Mouse (Mus musculus) spleen, postnatal 10 days (tissue): Measurements from ENCODE around the gene Ndufaf7.

Source experiments
- DNase-seq, 2 experiments: peaks; one replicate each; pipeline ENCODE4 v3.0.0; 2021 to 2022; ENCODE audit warnings: low spot score in 2 of 2

Gene Ndufaf7

DNA sequence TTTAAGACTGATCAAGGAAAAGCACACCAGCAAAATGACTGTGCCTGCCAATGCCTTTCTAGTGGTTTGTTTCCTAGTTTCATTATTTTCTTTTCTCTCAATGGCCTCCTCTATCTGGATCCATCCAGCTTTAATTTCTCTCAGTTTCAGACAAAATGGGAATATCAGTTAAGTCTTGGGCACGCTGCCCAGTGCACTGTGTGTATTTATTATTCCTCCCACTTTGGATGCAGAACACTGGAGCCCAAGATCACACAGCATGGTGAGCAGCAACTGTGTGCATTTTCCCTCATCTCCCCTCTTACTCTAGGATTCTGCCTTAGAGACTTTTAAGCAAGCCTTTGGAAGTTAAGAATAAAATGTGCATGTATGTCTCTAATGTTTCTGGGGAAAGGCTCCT is 27.5 kb downstream of the Ndufaf7 start:
- DNase-seq: no peak

DNA sequence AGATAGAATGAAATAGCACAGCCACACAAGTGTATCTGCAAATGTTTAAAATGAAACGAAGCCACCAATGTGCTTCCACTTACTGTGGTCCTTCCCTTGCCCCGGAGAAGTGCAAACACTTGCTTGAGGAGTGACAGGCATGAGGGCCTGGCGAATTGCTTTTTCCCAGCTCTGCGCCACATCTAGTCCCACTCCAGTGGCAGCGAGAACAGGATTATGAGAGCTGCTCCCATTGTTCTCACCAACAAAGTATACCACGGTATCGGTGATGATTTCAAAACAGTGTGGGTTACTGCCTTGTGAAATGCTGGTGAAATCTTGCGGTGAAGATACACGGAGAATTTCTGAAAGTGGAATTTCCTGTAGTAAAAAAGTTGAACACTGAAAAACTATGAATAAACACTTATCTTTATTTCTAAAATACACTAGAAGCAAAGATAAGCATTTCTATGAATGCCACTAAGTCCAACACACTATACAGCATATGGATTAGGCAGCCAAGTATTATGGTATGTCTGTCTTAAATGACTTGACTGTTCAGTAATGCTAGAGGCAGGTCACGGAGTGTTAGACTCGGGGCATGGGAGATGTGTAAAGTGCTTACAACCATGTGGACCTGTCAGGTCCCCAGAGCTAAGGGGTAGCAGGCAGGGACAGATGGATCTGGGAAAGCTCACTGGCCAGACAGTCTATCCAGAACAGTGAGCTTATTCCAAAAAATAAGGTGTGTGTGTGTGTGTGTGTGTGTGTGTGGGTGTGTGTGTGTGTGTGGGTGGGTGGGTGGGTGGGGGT is 29.4 kb downstream of the Ndufaf7 start:
- no peak for DNase-seq

DNA sequence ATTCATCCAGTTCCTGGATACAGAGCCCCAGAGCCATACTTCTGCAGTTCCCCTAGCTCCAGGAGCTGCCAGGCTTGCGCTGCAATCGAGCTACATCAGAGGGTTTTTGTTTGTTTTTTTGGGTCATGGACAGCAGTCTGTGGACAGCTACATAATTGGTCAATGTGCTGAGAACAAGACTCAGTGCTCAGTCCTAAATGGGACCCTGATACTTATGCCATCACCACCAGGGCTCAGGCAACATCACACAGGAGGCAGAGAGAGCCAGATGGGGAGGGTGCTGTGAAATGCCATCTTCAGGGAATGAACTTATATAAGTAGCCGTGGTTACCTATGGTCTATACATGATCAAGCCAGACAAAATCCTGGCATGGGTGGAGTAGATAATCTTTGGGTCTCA is 31.6 kb downstream of the Ndufaf7 start:
- DNase-seq: no peak

DNA sequence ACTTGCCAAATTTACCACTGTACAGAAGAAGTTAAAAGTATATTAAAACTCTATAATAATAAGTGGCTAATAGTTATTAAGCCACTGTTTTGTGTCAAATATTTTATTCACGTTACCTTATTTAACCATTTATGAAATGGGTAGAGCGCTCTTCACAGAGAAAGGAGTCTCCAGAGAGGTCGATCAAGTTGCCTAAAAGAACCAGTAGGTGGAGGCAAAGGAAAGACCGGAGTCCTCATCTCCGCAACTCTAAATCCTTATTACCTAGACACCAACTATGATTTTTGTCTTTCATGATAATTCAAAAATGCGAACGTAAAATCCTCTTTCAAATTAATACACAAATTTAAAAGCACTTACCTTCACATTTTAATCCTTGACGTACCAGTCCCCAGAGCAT is 46.2 kb downstream of the Ndufaf7 start:
- no peak for DNase-seq

GRCm38 (mm10) chr17:78983736-78984135 is 46.8 kb downstream of the Ndufaf7 start:
- no peak for DNase-seq

DNA sequence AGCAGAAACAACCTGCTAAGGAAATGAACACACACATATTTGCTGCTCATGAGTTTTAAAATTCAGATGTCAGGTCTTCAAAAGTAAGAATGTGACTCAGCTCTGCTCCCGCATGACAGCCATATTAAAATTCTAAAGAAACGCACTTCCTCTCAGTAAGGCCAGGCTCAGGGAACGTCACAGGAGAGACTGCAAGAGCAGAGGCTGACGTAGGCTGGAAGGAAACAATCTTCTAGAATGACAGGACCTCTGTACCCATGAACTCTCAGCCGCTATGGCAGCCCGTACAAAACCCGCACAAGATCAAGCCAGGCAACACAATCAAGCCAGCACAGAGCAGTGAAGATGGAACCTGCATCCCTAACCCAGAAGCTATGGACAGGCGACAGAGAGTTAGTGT is 52.1 kb downstream of the Ndufaf7 start:
- DNase-seq: no peak

DNA sequence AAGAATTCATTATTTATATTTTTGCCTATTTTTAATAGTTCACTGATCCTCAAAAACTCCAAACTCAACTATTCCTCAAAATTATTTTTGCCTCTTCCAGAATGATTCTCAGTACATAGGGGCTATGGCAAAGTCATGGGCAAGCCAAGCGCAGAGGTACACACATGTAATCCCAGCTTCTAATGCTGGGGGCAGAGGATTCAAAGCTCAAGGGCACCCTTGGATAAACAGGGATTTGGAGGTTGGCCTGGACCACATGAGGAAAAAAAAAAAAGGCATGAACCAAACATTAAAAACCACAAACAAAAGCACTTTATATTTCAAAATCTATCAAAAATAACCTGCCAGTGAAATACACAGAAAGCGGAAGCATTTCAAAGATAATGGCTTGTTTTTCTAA is 54.6 kb downstream of the Ndufaf7 start:
- DNase-seq: no peak

DNA sequence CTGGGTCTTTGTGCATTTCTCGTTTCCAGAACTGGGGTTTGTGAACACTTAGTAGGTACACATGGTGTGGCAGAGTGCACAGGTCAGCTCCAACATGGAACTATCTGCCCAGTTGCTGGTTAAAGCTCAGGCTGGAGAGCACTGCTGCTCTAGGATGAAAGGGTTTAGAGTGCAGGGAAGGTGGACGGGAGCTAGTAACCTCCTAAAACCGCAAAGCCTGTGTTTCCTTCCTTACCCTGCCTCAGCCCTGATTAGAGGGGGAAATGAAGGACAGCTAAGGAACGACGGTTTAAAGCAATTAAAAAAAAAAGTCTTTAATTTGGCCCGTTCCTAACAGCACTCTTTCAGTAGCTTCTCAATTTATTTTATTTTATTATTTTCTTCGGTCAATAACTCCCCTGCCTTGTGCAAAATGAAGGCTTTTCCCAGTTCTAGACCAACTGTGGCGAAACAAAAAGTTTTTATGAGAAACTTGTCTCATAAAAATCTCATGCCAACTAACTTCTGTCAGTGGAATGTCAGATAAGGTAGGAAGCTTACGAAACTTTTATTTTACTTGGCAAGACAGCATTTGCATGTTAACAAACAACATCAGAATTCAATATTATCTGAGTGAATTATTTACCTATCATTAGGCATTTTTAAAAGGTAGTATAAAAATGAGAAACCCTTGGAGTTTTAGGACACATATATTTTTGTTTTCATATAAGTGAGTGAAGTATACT is 55.5 kb downstream of the Ndufaf7 start:
- no peak for DNase-seq

GRCm38 (mm10) chr17:78993670-78994069 is 56.7 kb downstream of the Ndufaf7 start:
- no peak for DNase-seq

DNA sequence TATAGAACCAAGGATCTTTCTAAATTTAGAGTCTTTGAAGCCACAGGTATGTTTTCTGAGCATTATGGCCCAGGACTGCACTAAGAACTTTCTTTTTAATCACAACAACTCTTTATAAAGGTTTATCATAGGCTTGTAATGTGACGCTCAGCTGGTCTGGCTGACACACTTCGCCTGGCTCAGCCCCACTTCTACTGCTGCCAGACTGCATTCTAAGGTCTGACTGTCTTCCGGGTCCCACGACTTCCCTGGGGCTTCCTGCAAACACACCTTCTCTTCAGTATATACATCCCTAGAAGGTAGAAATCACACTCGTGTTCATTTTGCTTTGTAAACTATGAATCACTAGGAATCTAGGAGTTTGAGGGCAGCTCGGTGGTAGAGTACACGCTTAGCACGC is 57.4 kb downstream of the Ndufaf7 start:
- DNase-seq: no peak

GRCm38 (mm10) chr17:78994931-78995820 is 58.2 kb downstream of the Ndufaf7 start:
- DNase-seq: no peak
